In genomic region chr8:65085680-65086079, GRCm38 (mm10) we compare ENCODE assay signal across 29 mouse cellular contexts. TPM values are rescaled to one million over a fixed set of nuclear protein-coding genes. Genes with fewer than 3 reads are reported as not detected.
DNase-seq lines count a peak whose midpoint lies in the region; ATAC-seq and TF ChIP-seq lines count a peak whose summit lies in the region.
"Had no signal": no experiment of that assay in that cellular context is flagged by ENCODE, and none has a peak within 500 bp of the region (broad histone marks: within the 10 kb centered on the region; RNA-seq: fewer than 3 reads in every experiment).

No protein-coding gene starts in this region.

- no peaks in the 10 kb centered on the region for H3K27me3 ChIP-seq in hindbrain, postnatal 0 days (ENCODE audit: insufficient read depth, low read length)
- H3K27me3 ChIP-seq in hindbrain, embryonic 12.5 days, result no peaks in the 10 kb centered on the region
- no peaks in the 10 kb centered on the region for H3K27me3 ChIP-seq in liver, postnatal 0 days (ENCODE audit: insufficient read depth, low read length)
- no peaks in the 10 kb centered on the region for H3K27me3 ChIP-seq in liver, embryonic 12.5 days (replicated peaks)
- H3K27me3 ChIP-seq in stomach, postnatal 0 days (ENCODE audit: control insufficient read depth, insufficient read depth, low read length), result no peaks in the 10 kb centered on the region
- no peaks in the 10 kb centered on the region for H3K27me3 ChIP-seq in cerebellum, adult 2 months (ENCODE audit: control insufficient read depth, insufficient read depth, low read length)
- H3K27me3 ChIP-seq: hindbrain, embryonic 15.5 days; limb, embryonic 13.5 days; stomach, embryonic 15.5 days had no signal

- no peak overlapping the region for H3K4me3 ChIP-seq in hindbrain, postnatal 0 days (ENCODE audit: low read length)
- no peak overlapping the region for H3K4me3 ChIP-seq in hindbrain, embryonic 12.5 days
- no peak overlapping the region for H3K4me3 ChIP-seq in liver, postnatal 0 days (ENCODE audit: low read depth, low read length)
- no peak overlapping the region for H3K4me3 ChIP-seq in liver, embryonic 12.5 days
- H3K4me3 ChIP-seq in ES-E14 (ENCODE audit: insufficient read depth in 1 of 2, low read depth in 1 of 2, low read length in 2 of 2, poor library complexity in 1 of 2, severe bottlenecking in 1 of 2), result no peak overlapping the region
- H3K4me3 ChIP-seq in stomach, postnatal 0 days (ENCODE audit: low read depth, low read length), result no peak overlapping the region
- H3K4me3 ChIP-seq in cerebellum, adult 2 months (replicated peaks; ENCODE audit: insufficient read depth, low read depth, low read length), result no peak overlapping the region
- H3K4me3 ChIP-seq: embryonic facial prominence, embryonic 10.5 days; hindbrain, embryonic 15.5 days; limb, embryonic 13.5 days; stomach, embryonic 15.5 days had no signal

- H3K9me3 ChIP-seq in hindbrain, postnatal 0 days (ENCODE audit: low read length), result no peaks in the 10 kb centered on the region
- no peaks in the 10 kb centered on the region for H3K9me3 ChIP-seq in hindbrain, embryonic 12.5 days (replicated peaks)
- no peaks in the 10 kb centered on the region for H3K9me3 ChIP-seq in liver, postnatal 0 days (ENCODE audit: low read length)
- H3K9me3 ChIP-seq in liver, embryonic 12.5 days (replicated peaks), result no peaks in the 10 kb centered on the region
- no peaks in the 10 kb centered on the region for H3K9me3 ChIP-seq in ES-E14 (ENCODE audit: control insufficient read depth, insufficient read depth, low read depth, low read length)
- H3K9me3 ChIP-seq in stomach, postnatal 0 days (ENCODE audit: control insufficient read depth, low read length), result no peaks in the 10 kb centered on the region
- H3K9me3 ChIP-seq: embryonic facial prominence, embryonic 10.5 days; G1E; hindbrain, embryonic 15.5 days; limb, embryonic 13.5 days; stomach, embryonic 15.5 days had no signal

- H3K4me2 ChIP-seq in hindbrain, postnatal 0 days (ENCODE audit: low read depth, low read length), result no peak overlapping the region
- H3K4me2 ChIP-seq in hindbrain, embryonic 12.5 days (replicated peaks), result no peak overlapping the region
- no peak overlapping the region for H3K4me2 ChIP-seq in liver, postnatal 0 days (ENCODE audit: low read depth, low read length)
- no peak overlapping the region for H3K4me2 ChIP-seq in liver, embryonic 12.5 days
- H3K4me2 ChIP-seq in stomach, postnatal 0 days (replicated peaks; ENCODE audit: low read depth), result no peak overlapping the region
- H3K4me2 ChIP-seq: hindbrain, embryonic 15.5 days; limb, embryonic 13.5 days; stomach, embryonic 15.5 days had no signal

- in situ Hi-C loops in ES-E14 (cut with MboI; ENCODE audit: low sequenced_read_pairs in 2 of 2, unreplicated experiment in 2 of 2), result loop anchor here in 1 of 2 experiments (10.0 kb wide), 1 partner anchor 61 kb away; no protein-coding TSS in a partner anchor

- no peak for TF ChIP-seq EP300 in liver, postnatal 0 days (IDR thresholded peaks at IDR 0.05; ENCODE audit: low read depth)
- no peak for TF ChIP-seq EP300 in stomach, postnatal 0 days (optimal IDR thresholded peaks at IDR 0.05)

- H3K36me3 ChIP-seq in hindbrain, postnatal 0 days (ENCODE audit: insufficient read depth, low read length), result no peaks in the 10 kb centered on the region
- no peaks in the 10 kb centered on the region for H3K36me3 ChIP-seq in hindbrain, embryonic 12.5 days
- no peaks in the 10 kb centered on the region for H3K36me3 ChIP-seq in liver, postnatal 0 days (replicated peaks; ENCODE audit: insufficient read depth, low read length)
- H3K36me3 ChIP-seq in liver, embryonic 12.5 days, result no peaks in the 10 kb centered on the region
- H3K36me3 ChIP-seq in ES-E14 (ENCODE audit: control insufficient read depth, insufficient read depth, low read length, poor library complexity, severe bottlenecking), result no peaks in the 10 kb centered on the region
- H3K36me3 ChIP-seq in stomach, postnatal 0 days (ENCODE audit: control insufficient read depth, insufficient read depth, low read length), result no peaks in the 10 kb centered on the region
- H3K36me3 ChIP-seq: embryonic facial prominence, embryonic 10.5 days; G1E; hindbrain, embryonic 15.5 days; limb, embryonic 13.5 days; stomach, embryonic 15.5 days had no signal

- no peak overlapping the region for H3K9ac ChIP-seq in hindbrain, postnatal 0 days (replicated peaks; ENCODE audit: low read length)
- no peak overlapping the region for H3K9ac ChIP-seq in hindbrain, embryonic 12.5 days
- H3K9ac ChIP-seq in liver, postnatal 0 days (replicated peaks), result no peak overlapping the region
- H3K9ac ChIP-seq in liver, embryonic 12.5 days, result no peak overlapping the region
- H3K9ac ChIP-seq in ES-E14 (ENCODE audit: insufficient read depth, low read depth, low read length, poor library complexity, severe bottlenecking), result no peak overlapping the region
- no peak overlapping the region for H3K9ac ChIP-seq in stomach, postnatal 0 days (ENCODE audit: low read length)
- H3K9ac ChIP-seq: hindbrain, embryonic 15.5 days; limb, embryonic 13.5 days; stomach, embryonic 15.5 days had no signal

- ATAC-seq in hindbrain, postnatal 0 days, result no peak
- ATAC-seq in hindbrain, embryonic 12.5 days (ENCODE audit: low FRiP score), result no peak
- no peak for ATAC-seq in liver, postnatal 0 days
- no peak for ATAC-seq in liver, embryonic 12.5 days
- no peak for ATAC-seq in stomach, postnatal 0 days (ENCODE audit: low FRiP score, low TSS enrichment)

- no peaks in the 10 kb centered on the region for H3K4me1 ChIP-seq in hindbrain, postnatal 0 days (ENCODE audit: insufficient read depth, low read length)
- no peaks in the 10 kb centered on the region for H3K4me1 ChIP-seq in hindbrain, embryonic 12.5 days
- H3K4me1 ChIP-seq in liver, postnatal 0 days (ENCODE audit: insufficient read depth), result no peaks in the 10 kb centered on the region
- no peaks in the 10 kb centered on the region for H3K4me1 ChIP-seq in liver, embryonic 12.5 days
- no peaks in the 10 kb centered on the region for H3K4me1 ChIP-seq in ES-E14 (ENCODE audit: control insufficient read depth in 2 of 2, insufficient read depth in 2 of 2, low read length in 2 of 2, poor library complexity in 1 of 2)
- H3K4me1 ChIP-seq in stomach, postnatal 0 days (replicated peaks; ENCODE audit: control insufficient read depth, insufficient read depth), result no peaks in the 10 kb centered on the region
- H3K4me1 ChIP-seq in cerebellum, adult 2 months (ENCODE audit: control insufficient read depth, insufficient read depth, low read length), result no peaks in the 10 kb centered on the region
- H3K4me1 ChIP-seq: embryonic facial prominence, embryonic 10.5 days; hindbrain, embryonic 15.5 days; stomach, embryonic 15.5 days had no signal

- peak; percentile 22 for TF ChIP-seq CTCF in hindbrain, postnatal 0 days (IDR thresholded peaks at IDR 0.05; ENCODE audit: low read depth)
- TF ChIP-seq CTCF in liver, postnatal 0 days (IDR thresholded peaks at IDR 0.05; ENCODE audit: low read depth), result peak; percentile 24; the same call in 1 of the 2 replicates
- TF ChIP-seq CTCF in stomach, postnatal 0 days (IDR thresholded peaks at IDR 0.05; ENCODE audit: low read depth), result peak; percentile 39; the same call in 1 of the 2 replicates
- TF ChIP-seq CTCF in cerebellum, adult 2 months (IDR thresholded peaks at IDR 0.05; ENCODE audit: borderline replicate concordance, insufficient read depth, low read depth, low read length), result no peak

- TF ChIP-seq POLR2A in cerebellum, adult 2 months (IDR thresholded peaks at IDR 0.05; ENCODE audit: borderline replicate concordance, insufficient read depth, low read length), result no peak

- DNase-seq in hindbrain, postnatal 0 days (ENCODE audit: low spot score), result no peak
- DNase-seq in liver, postnatal 0 days, result no peak
- DNase-seq in ES-E14 (ENCODE audit: low read depth, low spot score), result peak; percentile 56
- no peak for DNase-seq in stomach, postnatal 0 days (ENCODE audit: low spot score)
- no peak for DNase-seq in cerebellum, adult 2 months
- DNase-seq: adrenal gland, adult 8-10 months; cerebellum, postnatal 36 days; heart, adult 18-20 months; heart, postnatal 36 days; kidney, adult 11 months; kidney, postnatal 25 days; lung, adult 2 months; lung, postnatal 4 days; thymus, adult 2 months had no signal

- no peak overlapping the region for H3K27ac ChIP-seq in hindbrain, postnatal 0 days
- no peak overlapping the region for H3K27ac ChIP-seq in hindbrain, embryonic 12.5 days
- no peak overlapping the region for H3K27ac ChIP-seq in liver, postnatal 0 days (ENCODE audit: low read depth)
- no peak overlapping the region for H3K27ac ChIP-seq in liver, embryonic 12.5 days
- no peak overlapping the region for H3K27ac ChIP-seq in ES-E14 (ENCODE audit: insufficient read depth, low read depth, low read length, poor library complexity, severe bottlenecking)
- H3K27ac ChIP-seq in stomach, postnatal 0 days (replicated peaks), result no peak overlapping the region
- H3K27ac ChIP-seq in cerebellum, adult 2 months (ENCODE audit: insufficient read depth, low read length), result no peak overlapping the region
- H3K27ac ChIP-seq: embryonic facial prominence, embryonic 10.5 days; hindbrain, embryonic 15.5 days; limb, embryonic 13.5 days; stomach, embryonic 15.5 days had no signal

- WGBS in hindbrain, postnatal 0 days, result 74% methylated on average over 2 of the region's 2 CpGs
- 69% methylated on average over 2 of the region's 2 CpGs for WGBS in hindbrain, embryonic 12.5 days
- 64% methylated on average over 2 of the region's 2 CpGs for WGBS in liver, postnatal 0 days (ENCODE audit: insufficient replicate concordance)
- WGBS in liver, embryonic 12.5 days (ENCODE audit: insufficient replicate concordance), result 62% methylated on average over 2 of the region's 2 CpGs
- WGBS in stomach, postnatal 0 days, result 82% methylated on average over 2 of the region's 2 CpGs
- 66% methylated on average over 2 of the region's 2 CpGs for WGBS in cerebellum, adult 2 months

RNA-seq across cellular contexts. Expression of gene Gm10663, which starts 10.8 kb away (rescaled TPM):
- total RNA-seq in hindbrain, postnatal 0 days (2014; rRNA removed), result not detected in 2 replicates
- polyA plus RNA-seq in hindbrain, postnatal 0 days (2015; fragmentation: Nextera tagmentation; extraction: Ambion mirVana), result not detected in 2 replicates
- not detected in 2 replicates for polyA plus RNA-seq in hindbrain, embryonic 12.5 days (2016; fragmentation: Nextera tagmentation; extraction: Ambion mirVana)
- polyA plus RNA-seq in liver, postnatal 0 days (2015; fragmentation: Nextera tagmentation; extraction: Ambion mirVana), result not detected in 2 replicates
- not detected in 2 replicates for polyA plus RNA-seq in liver, embryonic 12.5 days (2016; fragmentation: Nextera tagmentation; extraction: Ambion mirVana)
- not detected in 2 replicates for total RNA-seq in ES-E14 (2012; rRNA removed)
- polyA plus RNA-seq in stomach, postnatal 0 days (2015; fragmentation: Nextera tagmentation; extraction: Ambion mirVana), result not detected in 2 replicates
- not detected in 2 replicates for polyA plus RNA-seq in cerebellum, adult 2 months (2012; rRNA removed)
- total RNA-seq: adrenal gland, adult 8-10 months; G1E; gastrocnemius, adult 8-10 months; heart, adult 18-20 months; heart, postnatal 36 days; layer of hippocampus, postnatal 14 days; left cerebral cortex, postnatal 14 days had no signal
- polyA plus RNA-seq: C2C12; embryonic facial prominence, embryonic 10.5 days; forebrain, embryonic 11.5 days; frontal cortex, adult 2 months; G1E; heart, embryonic 14.5 days; hindbrain, embryonic 15.5 days; limb, embryonic 13.5 days; lung, adult 2 months; stomach, embryonic 15.5 days; thymus, adult 2 months; urinary bladder, adult 2 months had no signal

RNA-seq across cellular contexts. Expression of gene BC030870, which starts 43.7 kb away (rescaled TPM):
- total RNA-seq in hindbrain, postnatal 0 days (2014; rRNA removed), result not detected in 2 replicates
- polyA plus RNA-seq in hindbrain, postnatal 0 days (2015; fragmentation: Nextera tagmentation; extraction: Ambion mirVana), result not detected in 2 replicates
- not detected in 2 replicates for polyA plus RNA-seq in hindbrain, embryonic 12.5 days (2016; fragmentation: Nextera tagmentation; extraction: Ambion mirVana)
- polyA plus RNA-seq in liver, postnatal 0 days (2015; fragmentation: Nextera tagmentation; extraction: Ambion mirVana), result 0.20 and 0.27 TPM in 2 replicates
- not detected in 2 replicates for polyA plus RNA-seq in liver, embryonic 12.5 days (2016; fragmentation: Nextera tagmentation; extraction: Ambion mirVana)
- total RNA-seq in ES-E14 (2012; rRNA removed), result not detected in 2 replicates
- 15.0 and 17.6 TPM in 2 replicates for polyA plus RNA-seq in stomach, postnatal 0 days (2015; fragmentation: Nextera tagmentation; extraction: Ambion mirVana)
- not detected in 2 replicates for polyA plus RNA-seq in cerebellum, adult 2 months (2012; rRNA removed)
- total RNA-seq: adrenal gland, adult 8-10 months; G1E; gastrocnemius, adult 8-10 months; heart, postnatal 36 days; layer of hippocampus, postnatal 14 days; left cerebral cortex, postnatal 14 days had no signal
- polyA plus RNA-seq: C2C12; embryonic facial prominence, embryonic 10.5 days; forebrain, embryonic 11.5 days; frontal cortex, adult 2 months; G1E; heart, embryonic 14.5 days; thymus, adult 2 months; urinary bladder, adult 2 months had no signal

RNA-seq across cellular contexts. Expression of gene Apela, which starts 48.5 kb away (rescaled TPM):
- total RNA-seq in hindbrain, postnatal 0 days (2014; rRNA removed), result 0.68 and 1.3 TPM in 2 replicates
- 0.66 and 0.83 TPM in 2 replicates for polyA plus RNA-seq in hindbrain, postnatal 0 days (2015; fragmentation: Nextera tagmentation; extraction: Ambion mirVana)
- 2.1 and 2.4 TPM in 2 replicates for polyA plus RNA-seq in hindbrain, embryonic 12.5 days (2016; fragmentation: Nextera tagmentation; extraction: Ambion mirVana)
- polyA plus RNA-seq in liver, postnatal 0 days (2015; fragmentation: Nextera tagmentation; extraction: Ambion mirVana), result 0.46 and 0.50 TPM in 2 replicates
- 0.74 and 0.88 TPM in 2 replicates for polyA plus RNA-seq in liver, embryonic 12.5 days (2016; fragmentation: Nextera tagmentation; extraction: Ambion mirVana)
- 12.7 and 22.8 TPM in 2 replicates for total RNA-seq in ES-E14 (2012; rRNA removed)
- 0.45 TPM in 2 replicates for polyA plus RNA-seq in stomach, postnatal 0 days (2015; fragmentation: Nextera tagmentation; extraction: Ambion mirVana)
- polyA plus RNA-seq in cerebellum, adult 2 months (2012; rRNA removed), result not detected in 2 replicates
- total RNA-seq: adrenal gland, adult 8-10 months; G1E; gastrocnemius, adult 8-10 months; heart, adult 18-20 months; heart, postnatal 36 days; left cerebral cortex, postnatal 14 days had no signal
- polyA plus RNA-seq: C2C12; G1E; lung, adult 2 months had no signal

Comparison
In these comparisons a context has a peak if more than half of its experiments do, and no peak if none do; other contexts are left out.
1. RNA of gene BC030870, which starts 43.7 kb away (polyA plus RNA-seq): 15.0 to 17.6 TPM in stomach, postnatal 0 days; 0.20 to 0.27 TPM in liver, postnatal 0 days, not detected in hindbrain, postnatal 0 days, not detected in hindbrain, embryonic 12.5 days, not detected in liver, embryonic 12.5 days and not detected in cerebellum, adult 2 months; every median in the first group is over 10 times any median in the second.